11 mouse cellular contexts compared by ENCODE assay signal in the genomic region with DNA sequence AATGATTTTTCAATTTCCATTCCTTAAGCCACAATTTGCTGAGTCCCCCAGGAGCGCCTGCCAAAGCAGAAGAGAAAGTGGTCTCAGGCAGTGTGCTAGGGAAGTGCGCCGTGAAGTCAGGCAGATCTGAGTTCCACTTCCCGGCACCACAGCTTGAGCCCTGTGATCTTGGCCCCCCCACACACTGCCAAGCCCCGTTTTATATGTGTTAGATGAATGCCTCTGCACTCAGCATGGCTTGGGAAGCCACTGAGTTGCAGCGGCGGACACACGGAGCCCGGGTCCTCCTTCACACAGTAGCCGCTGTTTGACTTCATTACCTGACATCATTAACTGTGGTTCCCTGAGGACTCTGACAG.
DNase-seq lines count a peak whose midpoint lies in the region; ATAC-seq and TF ChIP-seq lines count a peak whose summit lies in the region.
"Had no signal": no experiment of that assay in that cellular context is flagged by ENCODE, and none has a peak within 500 bp of the region (broad histone marks: within the 10 kb centered on the region; RNA-seq: fewer than 3 reads in every experiment).

No protein-coding gene starts in this region.

- no peaks in the 10 kb centered on the region for H3K9me3 ChIP-seq in forebrain, embryonic 14.5 days (replicated peaks; ENCODE audit: control insufficient read depth, low read length)
- H3K9me3 ChIP-seq in forebrain, embryonic 11.5 days (ENCODE audit: control insufficient read depth, low read length), result no peaks in the 10 kb centered on the region
- H3K9me3 ChIP-seq in midbrain, embryonic 13.5 days, result no peaks in the 10 kb centered on the region
- H3K9me3 ChIP-seq in midbrain, postnatal 0 days (ENCODE audit: low read length), result no peaks in the 10 kb centered on the region
- no peaks in the 10 kb centered on the region for H3K9me3 ChIP-seq in midbrain, embryonic 14.5 days (ENCODE audit: control insufficient read depth, low read length)
- H3K9me3 ChIP-seq: megakaryocyte, embryonic 14.5 days had no signal

- no peak overlapping the region for H3K9ac ChIP-seq in forebrain, embryonic 14.5 days (ENCODE audit: low read length)
- H3K9ac ChIP-seq in forebrain, embryonic 11.5 days (ENCODE audit: low read length), result no peak overlapping the region
- H3K9ac ChIP-seq in midbrain, embryonic 13.5 days (replicated peaks), result no peak overlapping the region
- no peak overlapping the region for H3K9ac ChIP-seq in midbrain, postnatal 0 days (replicated peaks; ENCODE audit: low read length, poor library complexity, severe bottlenecking)
- no peak overlapping the region for H3K9ac ChIP-seq in midbrain, embryonic 14.5 days (replicated peaks; ENCODE audit: low read length)

- no peaks in the 10 kb centered on the region for H3K27me3 ChIP-seq in forebrain, embryonic 14.5 days (replicated peaks; ENCODE audit: control insufficient read depth, insufficient read depth, low read length)
- H3K27me3 ChIP-seq in forebrain, embryonic 11.5 days (ENCODE audit: control insufficient read depth, insufficient read depth, low read length), result no peaks in the 10 kb centered on the region
- no peaks in the 10 kb centered on the region for H3K27me3 ChIP-seq in midbrain, embryonic 13.5 days
- no peaks in the 10 kb centered on the region for H3K27me3 ChIP-seq in midbrain, postnatal 0 days (ENCODE audit: insufficient read depth, low read length)
- H3K27me3 ChIP-seq in midbrain, embryonic 14.5 days (ENCODE audit: control insufficient read depth, insufficient read depth, low read length), result no peaks in the 10 kb centered on the region
- H3K27me3 ChIP-seq: megakaryocyte, embryonic 14.5 days had no signal

- H3K4me3 ChIP-seq in forebrain, embryonic 14.5 days (ENCODE audit: low read depth, low read length), result no peak overlapping the region
- no peak overlapping the region for H3K4me3 ChIP-seq in forebrain, embryonic 11.5 days (ENCODE audit: low read depth, low read length)
- no peak overlapping the region for H3K4me3 ChIP-seq in midbrain, embryonic 13.5 days (replicated peaks)
- H3K4me3 ChIP-seq in midbrain, postnatal 0 days (ENCODE audit: low read depth, low read length), result no peak overlapping the region
- no peak overlapping the region for H3K4me3 ChIP-seq in midbrain, embryonic 14.5 days (replicated peaks; ENCODE audit: low read depth, low read length)
- H3K4me3 ChIP-seq: megakaryocyte, embryonic 14.5 days had no signal

- peaks cover 19% of the 10 kb centered on the region for H3K4me1 ChIP-seq in forebrain, embryonic 14.5 days (ENCODE audit: control insufficient read depth, insufficient read depth, low read length)
- H3K4me1 ChIP-seq in forebrain, embryonic 11.5 days (replicated peaks; ENCODE audit: control insufficient read depth, insufficient read depth, low read length), result no peaks in the 10 kb centered on the region
- H3K4me1 ChIP-seq in midbrain, embryonic 13.5 days (replicated peaks), result peaks cover 23% of the 10 kb centered on the region
- H3K4me1 ChIP-seq in midbrain, postnatal 0 days (ENCODE audit: insufficient read depth, low read length), result no peaks in the 10 kb centered on the region
- no peaks in the 10 kb centered on the region for H3K4me1 ChIP-seq in midbrain, embryonic 14.5 days (ENCODE audit: control insufficient read depth, insufficient read depth, low read length)

- peak; percentile 27; the same call in 1 of the 2 replicates for ATAC-seq in forebrain, embryonic 14.5 days
- ATAC-seq in forebrain, embryonic 11.5 days (replicated peaks; ENCODE audit: low FRiP score), result no peak
- ATAC-seq in midbrain, embryonic 13.5 days, result peak; percentile 53
- no peak for ATAC-seq in midbrain, postnatal 0 days (ENCODE audit: low FRiP score)
- ATAC-seq in midbrain, embryonic 14.5 days (ENCODE audit: low FRiP score, low TSS enrichment), result no peak

- H3K4me2 ChIP-seq in forebrain, embryonic 14.5 days (ENCODE audit: low read length), result no peak overlapping the region
- H3K4me2 ChIP-seq in forebrain, embryonic 11.5 days (ENCODE audit: low read depth, low read length, severe bottlenecking), result no peak overlapping the region
- H3K4me2 ChIP-seq in midbrain, embryonic 13.5 days (replicated peaks), result no peak overlapping the region
- H3K4me2 ChIP-seq in midbrain, postnatal 0 days (ENCODE audit: low read depth, low read length, poor library complexity, severe bottlenecking), result no peak overlapping the region
- no peak overlapping the region for H3K4me2 ChIP-seq in midbrain, embryonic 14.5 days (ENCODE audit: low read length)

- peak; percentile 41 for DNase-seq in forebrain, embryonic 14.5 days (ENCODE audit: low spot score)
- no peak for DNase-seq in forebrain, embryonic 11.5 days (ENCODE audit: low spot score)
- no peak for DNase-seq in midbrain, postnatal 0 days (ENCODE audit: low spot score)
- peak; percentile 35 for DNase-seq in midbrain, embryonic 14.5 days
- peak; percentile 53 to 75 for DNase-seq in spleen, postnatal 4 days (ENCODE audit: low spot score in 2 of 2)
- DNase-seq in lung, postnatal 10 days, result no peak
- no peak for DNase-seq in heart, postnatal 36 days
- DNase-seq: adrenal gland, postnatal 25 days; cerebellum, adult 9-10 months had no signal

- H3K36me3 ChIP-seq in forebrain, embryonic 14.5 days (ENCODE audit: control insufficient read depth, insufficient read depth, low read length), result 0 out of 2 replicates have a peak, but pooled peaks cover 7% of the 10 kb centered on the region
- H3K36me3 ChIP-seq in forebrain, embryonic 11.5 days (ENCODE audit: control insufficient read depth, insufficient read depth, low read length), result no peaks in the 10 kb centered on the region
- H3K36me3 ChIP-seq in midbrain, embryonic 13.5 days, result peaks cover 20% of the 10 kb centered on the region; the same call in 1 of the 2 replicates
- H3K36me3 ChIP-seq in midbrain, postnatal 0 days (ENCODE audit: insufficient read depth, low read length), result no peaks in the 10 kb centered on the region; the same call in 1 of the 2 replicates
- peaks cover 11% of the 10 kb centered on the region; the same call in 1 of the 2 replicates for H3K36me3 ChIP-seq in midbrain, embryonic 14.5 days (ENCODE audit: control insufficient read depth, insufficient read depth, low read length)

- WGBS in forebrain, embryonic 14.5 days, result 65% methylated on average over 10 of the region's 10 CpGs
- WGBS in forebrain, embryonic 11.5 days, result 85% methylated on average over 10 of the region's 10 CpGs
- 66% methylated on average over 10 of the region's 10 CpGs for WGBS in midbrain, embryonic 13.5 days
- WGBS in midbrain, postnatal 0 days, result 62% methylated on average over 10 of the region's 10 CpGs
- WGBS in midbrain, embryonic 14.5 days, result 68% methylated on average over 10 of the region's 10 CpGs

- no peak for TF ChIP-seq CTCF in midbrain, postnatal 0 days (IDR thresholded peaks at IDR 0.05)

- intact Hi-C loops in heart, postnatal 36 days (cut with DNase I), result no loop called here

- H3K27ac ChIP-seq in forebrain, embryonic 14.5 days (ENCODE audit: low read depth, low read length), result no peak overlapping the region
- H3K27ac ChIP-seq in forebrain, embryonic 11.5 days (ENCODE audit: low read depth, low read length), result no peak overlapping the region
- 0 out of 2 replicates have a peak overlapping the region, but pooled peaks have one; percentile 35 for H3K27ac ChIP-seq in midbrain, embryonic 13.5 days
- no peak overlapping the region for H3K27ac ChIP-seq in midbrain, postnatal 0 days (ENCODE audit: low read depth, low read length)
- 0 out of 2 replicates have a peak overlapping the region, but pooled peaks have one; percentile 17 for H3K27ac ChIP-seq in midbrain, embryonic 14.5 days (replicated peaks; ENCODE audit: low read depth, low read length)

Comparison
In these comparisons a context has a peak if more than half of its experiments do, and no peak if none do; other contexts are left out.
1. ATAC-seq: peak in forebrain, embryonic 14.5 days (single experiment) and midbrain, embryonic 13.5 days (single experiment); none in forebrain, embryonic 11.5 days (single experiment), midbrain, postnatal 0 days (single experiment) and midbrain, embryonic 14.5 days (single experiment).
2. DNase-seq: peak in forebrain, embryonic 14.5 days (single experiment), midbrain, embryonic 14.5 days (single experiment) and spleen, postnatal 4 days (2 of 2); none in forebrain, embryonic 11.5 days (single experiment), midbrain, postnatal 0 days (single experiment), lung, postnatal 10 days (single experiment) and heart, postnatal 36 days (0 of 2).
3. H3K27ac ChIP-seq: peak in midbrain, embryonic 13.5 days (single experiment) and midbrain, embryonic 14.5 days (single experiment); none in forebrain, embryonic 14.5 days (single experiment), forebrain, embryonic 11.5 days (single experiment) and midbrain, postnatal 0 days (single experiment).